Mouse (Mus musculus) mouse embryonic stem cell (cell line): ENCODE data around the gene Fndc3b.

Source experiments
- in situ Hi-C, 2 experiments: fragments of 300-500 bp; cut with MboI; formaldehyde crosslinking; loops; 1 replicate in 1 of 2; 3 replicates in 1 of 2; pipeline ENCODE4 v1.14.3; 2019 to 2020; ENCODE audit warnings: low sequenced_read_pairs in 2 of 2, low pct_unique_long_range_greater_than_20kb in 1 of 2, mixed read lengths in 1 of 2; ENCODE audit not compliant: unreplicated experiment in 1 of 2

Gene Fndc3b

GRCm38 (mm10) chr3:27637046-27637661 lies 74.0 kb downstream of the Fndc3b start:
- in situ Hi-C loops: no loop called here

- in situ Hi-C loops: no loop called here
Measured at GRCm38 (mm10) chr3:27635776-27636175, 75.3 kb downstream of the Fndc3b start.

GRCm38 (mm10) chr3:27632880-27633279 lies 78.2 kb downstream of the Fndc3b start:
- in situ Hi-C loops: no loop called here

- in situ Hi-C loops: no loop called here
Measured at GRCm38 (mm10) chr3:27631112-27631511, 80.0 kb downstream of the Fndc3b start.

- in situ Hi-C loops: no loop called here
Measured at GRCm38 (mm10) chr3:27629716-27630115, 81.4 kb downstream of the Fndc3b start.

GRCm38 (mm10) chr3:27626301-27626700 lies 84.8 kb downstream of the Fndc3b start:
- in situ Hi-C loops: no loop called here

GRCm38 (mm10) chr3:27625592-27625985 lies 85.5 kb downstream of the Fndc3b start:
- in situ Hi-C loops: no loop called here

GRCm38 (mm10) chr3:27624974-27625591 lies 86.0 kb downstream of the Fndc3b start:
- in situ Hi-C loops: no loop called here

- in situ Hi-C loops: no loop called here
Measured at GRCm38 (mm10) chr3:27622451-27622850, 88.7 kb downstream of the Fndc3b start.

- in situ Hi-C loops: no loop called here
Measured at GRCm38 (mm10) chr3:27621176-27621575, 89.9 kb downstream of the Fndc3b start.

- in situ Hi-C loops: no loop called here
Measured at GRCm38 (mm10) chr3:27617733-27618132, 93.4 kb downstream of the Fndc3b start.

GRCm38 (mm10) chr3:27617237-27617499 lies 93.9 kb downstream of the Fndc3b start:
- in situ Hi-C loops: no loop called here

- in situ Hi-C loops: no loop called here
Measured at GRCm38 (mm10) chr3:27616421-27617236, 94.5 kb downstream of the Fndc3b start.

GRCm38 (mm10) chr3:27615479-27615878 lies 95.6 kb downstream of the Fndc3b start:
- in situ Hi-C loops: no loop called here

- in situ Hi-C loops: no loop called here
Measured at GRCm38 (mm10) chr3:27613828-27614227, 97.3 kb downstream of the Fndc3b start.

GRCm38 (mm10) chr3:27613011-27613410 lies 98.1 kb downstream of the Fndc3b start:
- in situ Hi-C loops: no loop called here

- in situ Hi-C loops: no loop called here
Measured at GRCm38 (mm10) chr3:27611986-27612385, 99.1 kb downstream of the Fndc3b start.

GRCm38 (mm10) chr3:27610547-27610946 lies 100.6 kb downstream of the Fndc3b start:
- in situ Hi-C loops: no loop called here

GRCm38 (mm10) chr3:27610089-27610488 lies 101.0 kb downstream of the Fndc3b start:
- in situ Hi-C loops: no loop called here

- in situ Hi-C loops: no loop called here
Measured at GRCm38 (mm10) chr3:27607796-27608151, 103.3 kb downstream of the Fndc3b start.
